Mouse (Mus musculus) thymus, postnatal 25 days (tissue): ENCODE results near the gene Pou3f1.
"Not testable (repeated sequence)": the region's sequence is repeated elsewhere in the genome, so short reads cannot be mapped to it uniquely, and the experiment has no call there.

Source experiments
- DNase-seq: peaks from one replicate; pipeline ENCODE4 v3.0.0; 2022

Pou3f1 gene

DNA sequence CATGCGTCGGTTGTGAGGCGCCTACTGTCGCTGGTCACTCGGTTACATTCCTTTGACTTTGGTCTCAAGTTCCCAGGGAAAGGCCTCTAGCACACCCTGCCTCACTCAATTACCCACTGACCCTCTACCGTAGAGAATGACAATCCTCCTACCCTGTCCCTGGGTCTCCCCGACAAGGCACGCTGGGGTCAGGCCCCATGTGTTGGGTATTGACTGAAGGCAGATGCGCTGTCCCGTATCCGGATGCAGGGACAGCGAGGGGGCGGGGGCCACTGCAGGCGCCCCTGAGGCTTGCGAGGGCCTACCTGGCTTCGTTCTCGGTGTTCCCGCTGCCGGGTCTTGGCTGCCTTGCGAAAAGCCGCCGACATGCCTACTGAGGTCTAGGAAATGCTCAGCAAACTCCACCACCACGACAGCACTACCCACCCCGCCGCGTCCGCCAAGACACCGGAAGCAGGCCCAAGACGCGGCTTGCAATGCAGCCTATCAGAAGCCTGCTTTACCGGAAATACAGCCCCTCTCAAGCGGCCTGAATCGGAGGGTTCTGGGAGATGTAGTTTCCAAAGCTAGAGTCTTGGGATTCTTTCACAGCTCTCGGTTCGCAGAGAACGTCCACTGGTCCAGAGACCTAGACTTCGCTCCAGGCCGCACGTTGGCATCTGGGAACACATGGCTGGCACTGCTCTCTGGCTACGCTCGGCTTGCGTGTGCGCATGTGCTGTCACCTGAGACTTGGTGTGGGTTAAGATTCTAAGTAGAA lies 36.7 kb downstream of the Pou3f1 start, which contains the start of gene Utp11:
Gene Utp11 (minus strand): TSS at position 466 of the 760 bp plus-strand sequence.
- peak; percentile 84 for DNase-seq

DNA sequence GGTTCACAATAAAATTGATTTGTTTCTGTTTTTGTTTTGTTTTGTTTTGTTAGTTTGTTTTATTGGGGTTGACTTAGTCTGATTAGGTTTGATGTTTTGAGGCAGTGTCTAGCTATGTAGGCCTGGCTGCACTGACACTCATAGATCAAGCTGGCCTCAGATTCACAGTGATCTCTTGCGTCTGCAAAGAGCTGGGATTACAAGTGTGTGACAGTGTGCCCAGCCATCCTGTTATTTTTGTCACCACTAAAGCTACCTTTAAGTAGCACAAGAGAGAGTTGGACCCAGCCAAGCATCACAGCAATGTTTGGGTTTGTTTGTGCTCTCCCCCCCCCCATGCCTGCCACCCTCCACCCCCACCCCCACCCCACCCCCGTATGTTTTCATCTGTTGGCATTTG lies 38.0 kb downstream of the Pou3f1 start:
- no peak for DNase-seq

DNA sequence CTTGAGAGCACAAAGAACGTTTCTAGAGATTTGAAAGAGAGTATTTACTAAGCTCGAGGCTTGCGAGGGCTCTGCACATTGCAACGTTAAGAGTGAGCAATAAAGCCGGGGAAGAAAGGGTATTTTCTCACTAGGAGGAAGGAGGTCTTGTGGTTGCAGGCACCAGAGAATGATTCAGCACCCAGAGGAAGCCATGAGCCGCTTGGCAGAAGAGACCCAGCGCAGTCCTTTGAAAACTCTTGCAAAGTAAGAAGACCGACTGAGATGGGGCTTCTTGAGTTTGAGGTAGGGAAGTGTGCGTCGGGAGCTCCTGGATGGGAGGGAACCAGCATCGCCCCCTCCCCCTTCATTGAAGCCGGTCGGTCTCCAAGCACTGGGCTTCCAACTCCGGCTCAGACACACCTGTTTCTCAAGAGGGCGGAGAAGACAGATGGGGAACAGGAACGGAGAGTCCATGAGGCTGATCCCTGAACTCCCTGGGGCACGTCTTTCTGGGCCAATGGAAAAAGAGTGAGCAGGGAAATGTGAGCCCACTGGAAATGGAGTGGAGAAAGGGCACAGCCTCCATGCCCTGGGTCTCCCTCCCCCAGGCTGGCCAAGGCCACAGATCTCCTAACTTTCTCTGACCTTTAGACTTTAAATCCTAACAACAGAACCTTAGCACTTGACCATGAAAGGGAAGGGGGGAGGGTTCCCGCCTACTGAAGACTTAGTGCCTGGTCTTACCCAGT lies 39.3 kb downstream of the Pou3f1 start:
- DNase-seq: peak; percentile 54

DNA sequence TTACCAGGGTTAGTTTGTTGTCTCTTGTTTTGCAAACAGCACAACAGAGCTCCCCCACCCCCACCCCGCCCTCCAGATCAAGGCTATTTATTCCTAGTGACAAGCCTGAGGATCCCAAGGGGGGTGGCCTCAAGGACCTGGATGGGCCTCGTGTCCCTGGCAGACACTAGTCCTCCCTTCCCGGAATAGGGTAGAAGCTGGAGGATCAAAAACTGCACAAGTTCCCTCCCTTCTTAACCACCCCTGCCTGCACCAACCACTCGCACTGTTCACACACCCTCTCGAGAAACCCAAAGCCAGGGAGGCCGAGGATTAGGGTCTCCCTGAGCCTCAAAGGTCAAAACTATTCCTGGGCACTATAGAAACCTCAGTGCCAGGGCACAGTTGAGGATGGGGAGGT lies 43.2 kb downstream of the Pou3f1 start:
- no peak for DNase-seq

DNA sequence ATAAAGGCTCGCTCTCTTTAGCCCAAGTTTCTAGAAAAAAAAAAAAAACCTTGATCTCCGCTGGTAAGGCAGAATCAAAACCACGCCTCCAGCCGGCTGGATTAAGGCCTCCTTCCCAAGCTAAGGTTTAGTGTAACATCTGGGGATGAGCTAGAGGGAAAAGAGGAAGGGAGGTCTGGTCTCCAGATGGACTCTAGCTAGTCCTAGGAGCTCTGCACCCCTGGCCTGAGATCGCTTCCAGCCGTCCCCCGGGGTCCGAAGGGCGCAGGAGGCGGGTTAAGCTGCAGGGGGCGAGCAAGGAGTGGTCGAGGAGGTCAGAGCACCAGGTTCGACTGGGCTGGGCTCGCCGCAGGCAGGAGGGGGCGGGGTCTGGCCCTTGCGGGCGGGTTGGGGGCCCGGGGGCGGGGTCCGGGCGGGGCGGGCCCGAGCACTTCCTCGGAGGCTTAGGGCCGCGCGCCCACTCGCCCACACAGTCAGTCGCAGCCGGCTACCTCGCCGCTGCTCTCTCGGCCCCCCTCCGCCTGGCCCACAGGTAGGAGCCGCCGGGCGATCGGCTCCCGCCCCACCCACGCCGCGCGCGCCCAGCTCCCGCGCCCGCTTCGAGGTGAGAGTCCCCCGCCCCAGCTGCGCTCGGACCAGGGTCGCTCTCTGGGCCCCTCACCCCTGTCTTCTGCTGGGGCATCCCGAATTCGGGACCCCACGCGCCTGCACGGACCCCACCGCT lies 43.8 kb downstream of the Pou3f1 start, which contains the start of gene Fhl3:
Gene Fhl3 (plus strand): TSS at position 454 of the 724 bp plus-strand sequence.
- peak; percentile 74 for DNase-seq

DNA sequence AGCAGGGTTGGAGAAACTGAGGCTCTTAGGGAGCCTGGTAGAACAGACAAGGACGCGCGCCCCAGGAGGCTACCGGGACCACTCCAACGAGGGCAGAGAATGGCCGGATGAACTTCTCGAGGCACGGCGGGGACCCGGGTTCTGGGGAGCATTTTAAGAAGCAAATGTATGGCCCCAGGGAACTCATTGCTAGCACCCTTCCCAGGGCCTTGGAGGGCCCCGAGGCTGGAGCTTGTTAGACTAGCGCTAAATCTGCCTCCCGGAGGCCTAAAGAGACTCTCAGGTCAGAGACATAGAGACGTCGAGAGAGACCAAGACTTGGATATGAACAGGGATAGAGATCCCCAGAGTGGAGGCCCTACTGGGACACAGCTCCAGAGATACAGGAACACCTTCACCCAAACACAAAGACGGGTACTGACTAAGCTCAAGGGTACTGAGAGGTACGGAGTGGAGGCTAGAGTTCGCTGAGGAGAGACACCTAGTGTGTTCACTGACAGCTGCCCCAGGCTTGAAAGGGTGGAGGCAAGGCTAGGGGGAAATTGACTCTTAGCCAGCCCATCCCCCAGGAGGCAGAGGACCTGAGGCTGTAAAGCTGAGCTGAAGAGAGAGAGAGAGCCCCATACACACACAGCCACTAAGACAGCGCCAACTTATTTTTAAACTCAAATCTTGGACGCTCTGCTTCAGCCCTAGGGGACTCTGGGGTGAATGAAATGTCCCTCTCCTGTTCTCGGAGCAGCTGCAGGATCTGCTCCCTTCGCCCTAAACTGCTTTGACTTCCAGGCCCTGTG lies 44.6 kb downstream of the Pou3f1 start:
- DNase-seq: peak; percentile 54

DNA sequence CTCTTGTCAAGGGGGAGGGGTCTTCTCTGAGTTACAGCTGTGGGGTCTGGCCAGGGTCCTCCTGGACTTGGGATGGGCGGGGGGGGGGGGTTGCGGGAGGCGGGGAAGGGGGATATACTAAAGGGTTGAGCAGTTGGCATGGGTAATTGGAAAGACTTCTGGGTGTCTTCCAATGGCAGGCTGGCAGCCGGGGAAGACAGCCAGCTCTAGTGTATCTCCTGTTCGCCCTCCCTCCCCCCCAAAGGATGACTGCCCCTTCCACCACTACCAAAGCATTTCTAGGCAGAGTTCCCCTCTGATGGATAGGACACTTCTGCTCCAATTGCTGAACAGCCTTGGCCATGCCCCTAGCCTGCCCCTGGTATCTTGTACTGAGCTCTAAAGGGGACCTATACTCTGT lies 45.3 kb downstream of the Pou3f1 start:
- DNase-seq: no peak

DNA sequence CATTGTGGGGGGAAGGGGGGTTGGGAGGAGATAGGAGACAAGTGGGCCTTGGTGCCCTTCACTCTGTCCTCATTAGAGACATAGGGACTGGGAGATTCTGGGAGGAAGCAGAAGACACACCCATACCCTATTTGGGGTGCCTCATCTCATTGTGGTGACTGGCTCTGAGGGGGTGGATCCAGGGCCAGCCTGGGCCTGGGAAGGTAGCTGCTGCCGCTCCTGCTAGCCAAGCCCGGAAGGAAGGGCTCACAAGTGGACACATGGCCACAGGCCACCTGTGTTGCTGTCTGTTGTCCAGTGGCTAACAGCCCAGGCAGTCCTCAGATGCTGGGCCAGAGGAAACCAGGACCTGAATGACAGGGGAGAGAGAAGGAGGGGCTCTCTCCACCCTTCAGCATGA lies 46.8 kb downstream of the Pou3f1 start:
- peak; percentile 45 for DNase-seq

DNA sequence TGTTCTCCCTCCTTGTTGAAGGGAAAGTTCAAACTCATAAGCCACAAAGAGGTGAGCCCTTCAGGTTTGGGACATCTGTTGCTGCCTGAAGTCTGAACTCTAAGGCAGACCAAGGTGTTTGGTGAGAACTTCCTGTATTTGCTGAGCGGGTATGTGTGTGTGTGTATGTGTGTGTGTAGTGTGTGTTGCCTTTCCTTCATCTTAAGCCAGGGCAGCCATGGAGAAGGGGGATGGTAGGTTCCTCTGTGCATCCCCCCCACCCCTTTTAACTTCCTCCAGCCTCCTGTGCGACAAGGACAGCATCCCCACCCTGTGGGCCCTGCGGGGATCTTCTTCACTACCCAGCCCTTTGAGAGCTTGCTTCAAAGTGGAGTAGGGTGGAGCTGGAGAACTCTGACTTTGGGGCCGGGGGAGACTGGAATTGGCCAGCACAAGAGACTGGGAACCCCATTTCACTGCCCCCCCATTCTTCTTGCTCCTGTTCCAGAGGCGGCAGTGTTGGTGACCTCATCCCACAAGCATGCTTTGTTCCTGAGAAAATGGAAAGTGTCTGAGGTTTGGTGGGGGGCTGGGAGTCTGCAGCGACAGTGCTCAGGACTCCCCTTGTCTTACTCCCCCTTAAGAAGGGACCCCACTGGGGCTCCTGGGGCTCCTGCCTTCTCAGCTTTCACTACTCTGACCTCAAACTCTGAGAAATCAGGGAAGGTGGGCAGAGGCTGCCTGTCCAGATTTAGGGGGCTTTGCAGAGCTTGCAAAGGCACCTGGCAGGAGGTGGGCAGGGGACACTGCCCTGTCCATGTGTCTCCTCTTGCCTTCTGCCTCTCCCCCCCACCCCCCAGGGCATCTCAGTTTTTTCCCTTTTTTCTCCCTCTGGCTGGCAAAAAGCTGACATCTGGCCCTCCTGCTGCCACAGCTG lies 47.5 kb downstream of the Pou3f1 start:
- DNase-seq: peak; percentile 62

DNA sequence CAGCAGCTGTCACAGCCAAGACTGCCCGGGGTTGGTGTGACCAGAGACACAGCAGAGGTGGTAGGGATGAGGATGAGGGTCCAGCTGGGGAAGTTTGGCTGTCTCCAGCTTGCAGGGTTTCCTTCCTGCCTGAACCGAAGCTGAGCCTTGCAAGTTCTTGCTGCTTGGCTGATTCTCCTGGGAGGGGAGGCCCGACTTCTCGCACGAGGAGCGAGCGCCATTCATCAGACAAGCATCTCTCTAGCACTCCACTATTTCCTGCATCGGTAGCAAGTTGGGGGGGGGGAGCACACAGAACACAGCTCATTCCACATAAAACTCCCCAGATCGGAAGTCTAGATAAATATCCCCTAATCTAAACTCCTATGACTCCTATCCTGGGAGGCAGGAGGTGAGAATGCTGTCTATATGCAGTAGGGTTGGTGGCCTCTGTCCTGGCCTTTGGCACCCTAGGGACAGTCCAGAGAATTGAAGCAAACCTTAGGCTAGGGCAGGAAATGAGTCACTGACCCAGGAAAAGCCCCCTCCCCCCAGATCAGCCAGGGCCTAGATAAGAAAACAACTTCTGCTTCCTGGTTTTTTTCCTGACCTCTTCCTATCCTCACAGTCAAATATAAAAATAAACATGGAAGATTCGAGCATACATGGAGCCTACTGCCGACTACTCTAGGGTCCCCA lies 48.3 kb downstream of the Pou3f1 start:
- DNase-seq: peak; percentile 46

DNA sequence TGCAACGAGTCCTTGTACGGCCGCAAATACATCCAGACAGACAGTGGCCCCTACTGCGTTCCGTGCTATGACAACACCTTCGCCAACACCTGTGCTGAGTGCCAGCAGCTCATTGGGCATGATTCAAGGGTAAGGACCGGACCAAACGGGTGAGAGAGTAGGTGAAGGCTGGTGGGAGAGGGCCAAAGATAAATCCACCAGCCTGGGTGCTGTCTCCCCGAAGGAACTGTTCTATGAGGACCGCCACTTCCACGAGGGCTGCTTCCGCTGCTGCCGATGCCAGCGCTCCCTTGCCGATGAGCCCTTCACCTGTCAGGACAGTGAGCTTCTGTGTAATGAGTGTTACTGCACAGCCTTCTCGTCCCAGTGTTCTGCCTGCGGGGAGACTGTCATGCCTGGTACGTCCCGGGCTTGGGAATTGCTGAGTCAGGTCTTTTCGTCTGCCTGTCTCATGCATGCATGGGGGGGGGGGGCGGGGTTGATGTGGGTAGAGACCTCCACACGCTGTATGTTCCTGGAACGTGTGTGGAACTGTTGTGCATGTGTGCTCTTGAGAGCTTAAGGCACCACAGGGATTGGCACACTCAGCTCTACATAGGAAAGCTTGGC lies 49.2 kb downstream of the Pou3f1 start:
- no peak for DNase-seq

DNA sequence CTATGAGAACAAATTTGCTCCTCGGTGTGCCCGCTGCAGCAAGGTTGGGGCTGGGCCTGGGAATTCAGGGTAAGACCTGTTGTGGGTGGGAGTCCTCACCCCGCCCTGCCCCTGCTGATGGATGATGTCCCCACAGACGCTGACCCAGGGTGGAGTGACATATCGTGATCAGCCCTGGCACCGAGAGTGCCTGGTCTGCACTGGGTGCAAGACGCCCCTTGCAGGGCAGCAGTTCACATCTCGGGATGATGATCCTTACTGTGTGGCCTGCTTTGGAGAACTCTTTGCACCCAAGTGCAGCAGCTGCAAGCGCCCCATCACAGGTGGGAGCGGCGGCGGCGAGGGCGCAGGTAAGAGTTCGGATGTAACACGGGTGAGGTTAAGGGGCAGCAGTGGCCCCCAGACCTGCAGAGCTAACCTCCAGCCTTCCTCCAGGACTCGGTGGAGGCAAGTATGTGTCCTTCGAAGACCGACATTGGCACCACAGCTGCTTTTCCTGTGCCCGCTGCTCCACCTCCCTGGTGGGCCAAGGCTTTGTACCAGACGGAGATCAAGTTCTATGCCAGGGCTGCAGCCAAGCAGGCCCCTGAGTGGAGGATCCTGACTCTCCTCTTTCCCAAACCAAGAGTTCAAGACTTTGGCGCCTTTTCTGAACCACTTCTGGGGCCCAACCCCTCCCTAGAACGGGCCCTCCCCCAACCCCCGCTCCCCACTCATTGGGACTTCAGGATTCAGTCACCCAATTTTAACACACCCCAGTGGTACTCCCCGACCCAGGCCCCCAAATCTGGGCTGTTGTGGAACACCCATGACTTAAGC lies 51.0 kb downstream of the Pou3f1 start:
- peak; percentile 29 for DNase-seq

DNA sequence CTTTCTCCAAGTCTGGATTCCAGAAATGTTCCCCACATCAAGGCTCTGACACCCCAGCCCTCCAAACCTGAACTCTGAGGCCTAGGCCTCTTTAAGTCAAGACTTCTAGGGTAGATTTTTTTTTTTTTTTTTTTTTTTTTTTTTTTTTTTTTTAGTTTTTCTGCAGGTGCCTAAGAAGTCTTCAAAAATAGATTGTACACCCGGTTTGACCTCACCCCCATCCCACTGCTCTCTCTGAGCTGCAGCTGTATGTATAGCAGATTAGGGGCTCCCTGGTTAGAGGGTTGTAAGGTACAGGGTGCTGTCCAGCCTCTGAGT lies 51.6 kb downstream of the Pou3f1 start:
- DNase-seq: not testable (repeated sequence)

DNA sequence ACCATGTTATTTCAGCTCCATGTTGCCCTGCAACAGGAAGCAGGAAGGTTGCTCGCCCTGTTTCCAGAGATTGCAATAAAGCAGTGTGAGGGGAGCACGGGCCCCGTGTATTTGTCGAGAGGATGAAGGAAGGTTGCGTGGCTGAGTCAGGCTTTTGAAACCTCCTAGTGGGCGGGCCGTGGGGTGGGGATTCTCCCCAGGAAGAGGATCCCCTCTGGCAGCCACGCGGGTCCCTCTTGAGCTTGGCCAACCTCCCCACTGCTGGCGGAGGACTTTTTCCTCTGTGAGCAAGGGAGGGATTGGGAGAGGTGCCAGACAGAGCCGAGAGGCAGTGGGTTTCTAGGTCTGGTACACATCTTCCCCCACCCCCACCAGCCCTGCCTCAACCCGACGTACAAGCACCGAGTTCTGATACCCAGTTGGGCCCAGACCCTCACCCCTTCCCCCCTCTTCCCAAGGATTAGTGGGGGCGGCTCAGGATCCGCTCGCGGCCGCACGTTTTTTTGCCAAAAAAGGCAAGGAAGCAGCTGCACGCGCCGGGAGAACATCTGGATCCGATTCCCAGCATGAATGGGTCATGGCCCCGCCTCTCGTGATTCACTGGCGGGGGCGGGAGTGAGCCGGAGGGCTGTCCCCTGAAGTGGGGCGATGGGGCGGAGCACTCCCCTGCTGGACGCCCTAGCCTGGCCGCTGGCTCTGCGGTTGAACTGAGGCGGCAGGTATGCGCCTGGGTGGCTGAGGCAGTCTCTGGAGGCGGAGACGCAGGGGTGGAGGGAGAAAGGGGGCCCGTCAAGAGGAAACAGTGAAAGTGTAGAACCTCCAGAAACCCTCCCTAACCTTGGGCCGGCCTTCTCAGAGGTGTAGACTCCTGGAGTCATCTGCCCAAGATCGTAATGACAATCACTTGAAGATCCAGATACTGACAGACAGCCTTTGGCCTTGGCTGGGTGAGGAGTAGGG lies 52.2 kb downstream of the Pou3f1 start:
- peak; percentile 74 for DNase-seq

DNA sequence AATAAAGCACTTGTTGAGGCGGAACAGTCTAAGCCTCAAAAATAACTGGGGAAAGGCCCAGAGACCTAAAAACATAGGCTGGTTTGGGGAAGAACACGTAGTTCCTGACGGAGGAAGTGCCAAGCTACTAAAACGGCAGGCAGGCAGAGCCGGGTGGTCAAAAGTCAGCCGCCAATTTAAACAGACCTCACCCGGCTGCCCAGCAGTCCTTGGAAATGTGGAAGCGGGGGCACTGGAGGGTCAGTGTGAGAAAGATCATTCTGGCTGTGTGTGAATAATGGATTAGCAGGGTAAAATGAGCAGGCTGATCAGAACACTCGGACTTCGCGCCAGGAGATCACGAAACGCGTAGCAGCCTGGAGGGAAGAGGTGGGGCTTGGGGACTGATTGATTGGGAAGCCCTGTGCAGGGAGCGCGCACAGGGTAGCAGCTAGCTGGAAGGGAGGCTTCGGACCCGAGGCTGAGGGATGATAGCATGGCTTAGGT lies 53.4 kb downstream of the Pou3f1 start:
- peak; percentile 30 for DNase-seq
